Mouse (Mus musculus): ENCODE results near the gene Dcakd. TPM values are rescaled to one million over a fixed set of nuclear protein-coding genes. Genes with fewer than 3 reads are reported as not detected.
A peak's percentile ranks its signal among the peaks of the same experiment; 100 is the strongest.

Dcakd gene
- polyA plus RNA-seq, 1 experiment from 2014 or later, result 276 TPM

GRCm38 (mm10) chr11:102963246-102963854 is 64.8 kb downstream of the Dcakd start:
- H3K9ac ChIP-seq (replicated peaks; ENCODE audit: low read length), result peak overlapping the region; percentile 47
- no peaks in the 10 kb centered on the region for H3K9me3 ChIP-seq (replicated peaks; ENCODE audit: control insufficient read depth, low read length)
- 3% methylated on average over 16 of the region's 16 CpGs for WGBS
- DNase-seq (ENCODE audit: low spot score) (peak; percentile 59), ATAC-seq (replicated peaks; ENCODE audit: insufficient number of reproducible peaks, low FRiP score, low TSS enrichment, low read depth) (peak; percentile 41)
- peaks cover 3% of the 10 kb centered on the region for H3K4me1 ChIP-seq (ENCODE audit: control insufficient read depth, insufficient read depth, low read length)
- no peaks in the 10 kb centered on the region for H3K36me3 ChIP-seq (replicated peaks; ENCODE audit: control insufficient read depth, insufficient read depth, low read depth, low read length)
- no peak overlapping the region for H3K4me3 ChIP-seq (ENCODE audit: low read depth, low read length)
- H3K27ac ChIP-seq (replicated peaks; ENCODE audit: low read depth, low read length), result peak overlapping the region; percentile 39; the same call in 1 of the 2 replicates
- H3K4me2 ChIP-seq (ENCODE audit: low read depth, low read length), result peak overlapping the region; percentile 32
- H3K27me3 ChIP-seq (ENCODE audit: control insufficient read depth, insufficient read depth, low read length), result peaks cover 3% of the 10 kb centered on the region; the same call in 1 of the 2 replicates

- ATAC-seq (replicated peaks; ENCODE audit: insufficient number of reproducible peaks, low FRiP score, low TSS enrichment, low read depth), result no peak
- H3K4me2 ChIP-seq (ENCODE audit: low read depth, low read length), result peak overlapping the region; percentile 32; the same call in 1 of the 2 replicates
- H3K36me3 ChIP-seq (replicated peaks; ENCODE audit: control insufficient read depth, insufficient read depth, low read depth, low read length), result no peaks in the 10 kb centered on the region
- no peak for DNase-seq (ENCODE audit: low spot score)
- WGBS, result 26% methylated on average over 7 of the region's 7 CpGs
- H3K4me3 ChIP-seq (ENCODE audit: low read depth, low read length), result no peak overlapping the region
- H3K4me1 ChIP-seq (ENCODE audit: control insufficient read depth, insufficient read depth, low read length), result peaks cover 3% of the 10 kb centered on the region
- no peak overlapping the region for H3K27ac ChIP-seq (replicated peaks; ENCODE audit: low read depth, low read length)
- H3K9ac ChIP-seq (replicated peaks; ENCODE audit: low read length), result no peak overlapping the region
- peaks cover 3% of the 10 kb centered on the region; the same call in 1 of the 2 replicates for H3K27me3 ChIP-seq (ENCODE audit: control insufficient read depth, insufficient read depth, low read length)
- H3K9me3 ChIP-seq (replicated peaks; ENCODE audit: control insufficient read depth, low read length), result no peaks in the 10 kb centered on the region
Measured at GRCm38 (mm10) chr11:102962861-102963245, 65.3 kb downstream of the Dcakd start.

- Histone ChIP-seq H3K4me2 (ENCODE audit: low read depth, low read length) (no peak overlapping the region), H3K9me3 (replicated peaks; ENCODE audit: control insufficient read depth, low read length) (no peaks in the 10 kb centered on the region), H3K9ac (replicated peaks; ENCODE audit: low read length) (no peak overlapping the region), H3K4me3 (ENCODE audit: low read depth, low read length) (no peak overlapping the region), H3K4me1 (ENCODE audit: control insufficient read depth, insufficient read depth, low read length) (peaks cover 3% of the 10 kb centered on the region), H3K36me3 (replicated peaks; ENCODE audit: control insufficient read depth, insufficient read depth, low read depth, low read length) (no peaks in the 10 kb centered on the region), H3K27ac (replicated peaks; ENCODE audit: low read depth, low read length) (no peak overlapping the region), H3K27me3 (ENCODE audit: control insufficient read depth, insufficient read depth, low read length) (peaks cover 5% of the 10 kb centered on the region; the same call in 1 of the 2 replicates)
- ATAC-seq (replicated peaks; ENCODE audit: insufficient number of reproducible peaks, low FRiP score, low TSS enrichment, low read depth) (no peak), DNase-seq (ENCODE audit: low spot score) (no peak)
- WGBS, result 93% methylated on average over 4 of the region's 4 CpGs
Measured at GRCm38 (mm10) chr11:102961082-102961481, 67.1 kb downstream of the Dcakd start.

- no peak for DNase-seq (ENCODE audit: low spot score)
- no peaks in the 10 kb centered on the region for H3K9me3 ChIP-seq (replicated peaks; ENCODE audit: control insufficient read depth, low read length)
- H3K4me1 ChIP-seq (ENCODE audit: control insufficient read depth, insufficient read depth, low read length), result peaks cover 3% of the 10 kb centered on the region
- no peak overlapping the region for H3K4me2 ChIP-seq (ENCODE audit: low read depth, low read length)
- no peak overlapping the region for H3K4me3 ChIP-seq (ENCODE audit: low read depth, low read length)
- 88% methylated on average over 1 of the region's 1 CpGs for WGBS
- ATAC-seq (replicated peaks; ENCODE audit: insufficient number of reproducible peaks, low FRiP score, low TSS enrichment, low read depth), result no peak
- H3K27me3 ChIP-seq (ENCODE audit: control insufficient read depth, insufficient read depth, low read length), result 0 out of 2 replicates have a peak, but pooled peaks cover 2% of the 10 kb centered on the region
- no peak overlapping the region for H3K27ac ChIP-seq (replicated peaks; ENCODE audit: low read depth, low read length)
- no peak overlapping the region for H3K9ac ChIP-seq (replicated peaks; ENCODE audit: low read length)
- no peaks in the 10 kb centered on the region for H3K36me3 ChIP-seq (replicated peaks; ENCODE audit: control insufficient read depth, insufficient read depth, low read depth, low read length)
Measured at GRCm38 (mm10) chr11:102958870-102959269, 69.3 kb downstream of the Dcakd start.

GRCm38 (mm10) chr11:102958431-102958830 is 69.7 kb downstream of the Dcakd start:
- H3K9me3 ChIP-seq (replicated peaks; ENCODE audit: control insufficient read depth, low read length), result no peaks in the 10 kb centered on the region
- ATAC-seq (replicated peaks; ENCODE audit: insufficient number of reproducible peaks, low FRiP score, low TSS enrichment, low read depth), result no peak
- 90% methylated on average over 6 of the region's 6 CpGs for WGBS
- H3K4me2 ChIP-seq (ENCODE audit: low read depth, low read length), result no peak overlapping the region
- H3K27me3 ChIP-seq (ENCODE audit: control insufficient read depth, insufficient read depth, low read length), result 0 out of 2 replicates have a peak, but pooled peaks cover 2% of the 10 kb centered on the region
- no peaks in the 10 kb centered on the region for H3K36me3 ChIP-seq (replicated peaks; ENCODE audit: control insufficient read depth, insufficient read depth, low read depth, low read length)
- no peaks in the 10 kb centered on the region for H3K4me1 ChIP-seq (ENCODE audit: control insufficient read depth, insufficient read depth, low read length)
- H3K9ac ChIP-seq (replicated peaks; ENCODE audit: low read length), result no peak overlapping the region
- no peak overlapping the region for H3K27ac ChIP-seq (replicated peaks; ENCODE audit: low read depth, low read length)
- DNase-seq (ENCODE audit: low spot score), result no peak
- no peak overlapping the region for H3K4me3 ChIP-seq (ENCODE audit: low read depth, low read length)

GRCm38 (mm10) chr11:102957692-102958091 is 70.4 kb downstream of the Dcakd start:
- ATAC-seq (replicated peaks; ENCODE audit: insufficient number of reproducible peaks, low FRiP score, low TSS enrichment, low read depth) (no peak), DNase-seq (ENCODE audit: low spot score) (no peak)
- Histone ChIP-seq H3K9ac (replicated peaks; ENCODE audit: low read length) (no peak overlapping the region), H3K27ac (replicated peaks; ENCODE audit: low read depth, low read length) (no peak overlapping the region), H3K9me3 (replicated peaks; ENCODE audit: control insufficient read depth, low read length) (no peaks in the 10 kb centered on the region), H3K27me3 (ENCODE audit: control insufficient read depth, insufficient read depth, low read length) (0 out of 2 replicates have a peak, but pooled peaks cover 2% of the 10 kb centered on the region), H3K4me1 (ENCODE audit: control insufficient read depth, insufficient read depth, low read length) (no peaks in the 10 kb centered on the region), H3K4me2 (ENCODE audit: low read depth, low read length) (no peak overlapping the region), H3K36me3 (replicated peaks; ENCODE audit: control insufficient read depth, insufficient read depth, low read depth, low read length) (no peaks in the 10 kb centered on the region), H3K4me3 (ENCODE audit: low read depth, low read length) (no peak overlapping the region)
- WGBS, result 87% methylated on average over 8 of the region's 8 CpGs

- ATAC-seq (replicated peaks; ENCODE audit: insufficient number of reproducible peaks, low FRiP score, low TSS enrichment, low read depth) (no peak), DNase-seq (ENCODE audit: low spot score) (no peak)
- no peak overlapping the region for H3K27ac ChIP-seq (replicated peaks; ENCODE audit: low read depth, low read length)
- no peaks in the 10 kb centered on the region for H3K9me3 ChIP-seq (replicated peaks; ENCODE audit: control insufficient read depth, low read length)
- H3K27me3 ChIP-seq (ENCODE audit: control insufficient read depth, insufficient read depth, low read length), result 0 out of 2 replicates have a peak, but pooled peaks cover 2% of the 10 kb centered on the region
- H3K36me3 ChIP-seq (replicated peaks; ENCODE audit: control insufficient read depth, insufficient read depth, low read depth, low read length), result no peaks in the 10 kb centered on the region
- no peak overlapping the region for H3K9ac ChIP-seq (replicated peaks; ENCODE audit: low read length)
- no peaks in the 10 kb centered on the region for H3K4me1 ChIP-seq (ENCODE audit: control insufficient read depth, insufficient read depth, low read length)
- WGBS, result 58% methylated on average over 16 of the region's 16 CpGs
- no peak overlapping the region for H3K4me3 ChIP-seq (ENCODE audit: low read depth, low read length)
- no peak overlapping the region for H3K4me2 ChIP-seq (ENCODE audit: low read depth, low read length)
Measured at GRCm38 (mm10) chr11:102956962-102957614, 71.0 kb downstream of the Dcakd start.

- WGBS, result 24% methylated on average over 6 of the region's 6 CpGs
- peak; percentile 53; the same call in 1 of the 2 replicates for ATAC-seq (replicated peaks; ENCODE audit: insufficient number of reproducible peaks, low FRiP score, low TSS enrichment, low read depth)
Measured at GRCm38 (mm10) chr11:102952922-102953321, 75.2 kb downstream of the Dcakd start.

More at GRCm38 (mm10) chr11:102952922-102953321, 75.2 kb downstream of the Dcakd start:
- Histone ChIP-seq H3K27me3 (ENCODE audit: control insufficient read depth, insufficient read depth, low read length) (peaks cover 27% of the 10 kb centered on the region), H3K9ac (replicated peaks; ENCODE audit: low read length) (no peak overlapping the region), H3K4me1 (ENCODE audit: control insufficient read depth, insufficient read depth, low read length) (no peaks in the 10 kb centered on the region), H3K4me3 (ENCODE audit: low read depth, low read length) (no peak overlapping the region), H3K4me2 (ENCODE audit: low read depth, low read length) (no peak overlapping the region), H3K9me3 (replicated peaks; ENCODE audit: control insufficient read depth, low read length) (no peaks in the 10 kb centered on the region), H3K27ac (replicated peaks; ENCODE audit: low read depth, low read length) (no peak overlapping the region), H3K36me3 (replicated peaks; ENCODE audit: control insufficient read depth, insufficient read depth, low read depth, low read length) (no peaks in the 10 kb centered on the region)
- no peak for DNase-seq (ENCODE audit: low spot score)

Data from embryonic facial prominence, embryonic 11.5 days (tissue).